13 mouse cellular contexts compared by ENCODE assay signal in the genomic region with DNA sequence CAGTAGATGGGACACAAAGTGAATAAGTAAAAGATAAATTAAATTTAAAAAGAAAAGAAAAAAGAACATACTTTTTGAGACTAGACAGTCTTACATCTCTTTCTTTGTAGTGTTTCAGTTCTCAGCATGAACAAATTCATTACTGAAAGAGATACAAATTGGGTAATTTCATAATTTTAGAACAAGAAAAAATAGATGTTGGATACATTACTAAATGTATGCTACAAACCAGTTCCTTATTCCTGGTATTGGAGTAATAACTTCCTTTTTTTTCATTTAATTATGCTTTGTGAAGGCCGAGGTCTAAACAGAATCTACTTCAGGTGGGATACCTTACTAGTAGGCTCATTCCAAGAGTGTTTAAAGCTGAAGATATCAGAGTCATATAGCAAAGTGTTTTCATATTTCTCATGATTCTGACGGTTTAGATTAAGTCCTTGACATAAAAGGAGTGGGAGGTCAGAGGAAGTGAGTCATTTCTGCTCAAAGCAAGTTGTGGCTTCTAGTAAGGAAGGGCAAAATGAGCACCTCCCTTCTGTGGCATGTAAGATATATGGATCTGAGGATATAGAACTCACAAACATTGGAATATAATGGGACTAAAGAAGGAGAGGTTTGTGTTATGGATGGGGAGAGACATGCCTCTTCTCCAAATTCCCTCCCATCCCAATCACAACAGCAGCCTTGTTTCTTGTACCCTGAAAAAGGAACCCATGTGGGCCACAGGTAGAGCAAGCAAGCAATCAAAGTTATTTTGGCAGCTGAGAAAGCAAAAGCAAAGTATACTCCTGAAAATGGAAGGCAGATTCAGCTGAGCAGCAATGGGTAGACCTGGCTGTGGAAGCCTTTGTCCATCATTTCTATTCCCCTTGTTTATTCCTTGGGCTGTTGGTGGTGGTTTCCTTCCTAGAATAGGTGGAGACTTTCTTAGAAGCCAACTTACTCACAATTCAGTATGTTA. TPM values are rescaled to one million over a fixed set of nuclear protein-coding genes. Genes with fewer than 3 reads are reported as not detected.
DNase-seq lines count a peak whose midpoint lies in the region; ATAC-seq lines count a peak whose summit lies in the region.
"Had no signal": no experiment of that assay in that cellular context is flagged by ENCODE, and none has a peak within 500 bp of the region (broad histone marks: within the 10 kb centered on the region; RNA-seq: fewer than 3 reads in every experiment).

No protein-coding gene starts in this region.

- intact Hi-C loops in heart, postnatal 36 days (cut with DNase I) = no loop called here

- no peak overlapping the region for H3K4me3 ChIP-seq in hindbrain, embryonic 13.5 days
- H3K4me3 ChIP-seq: limb, embryonic 10.5 days had no signal

- H3K4me1 ChIP-seq in hindbrain, embryonic 13.5 days (replicated peaks) = no peaks in the 10 kb centered on the region
- H3K4me1 ChIP-seq: limb, embryonic 10.5 days had no signal

- H3K9ac ChIP-seq in hindbrain, embryonic 13.5 days = no peak overlapping the region

- ATAC-seq in megakaryocyte, adult 5-6 weeks (ENCODE audit: poor library complexity, severe bottlenecking) = peak; percentile 90
- ATAC-seq in hindbrain, embryonic 13.5 days (ENCODE audit: low FRiP score) = no peak

- no peak overlapping the region for H3K27ac ChIP-seq in hindbrain, embryonic 13.5 days
- H3K27ac ChIP-seq: limb, embryonic 10.5 days had no signal

- WGBS in hindbrain, embryonic 13.5 days = 77% methylated on average over 2 of the region's 2 CpGs

- no peak overlapping the region for H3K4me2 ChIP-seq in hindbrain, embryonic 13.5 days

- no peaks in the 10 kb centered on the region for H3K27me3 ChIP-seq in hindbrain, embryonic 13.5 days

- peak; percentile 11 to 13 for DNase-seq in heart, adult 9 months (ENCODE audit: low spot score in 2 of 2)
- DNase-seq in heart, postnatal 4 days = no peak
- DNase-seq in 3T3-L1 (ENCODE audit: low read depth, low spot score) = peak; percentile 65
- peak; percentile 73 for DNase-seq in T-cell, adult 2 months (ENCODE audit: low spot score)
- DNase-seq in cerebellum, postnatal 36 days = no peak
- no peak for DNase-seq in heart, postnatal 36 days
- DNase-seq: gastrocnemius, postnatal 10 days; retina, postnatal 1 day had no signal

- H3K36me3 ChIP-seq in hindbrain, embryonic 13.5 days = no peaks in the 10 kb centered on the region
- H3K36me3 ChIP-seq: limb, embryonic 10.5 days had no signal

- H3K9me3 ChIP-seq in hindbrain, embryonic 13.5 days = no peaks in the 10 kb centered on the region
- H3K9me3 ChIP-seq: limb, embryonic 10.5 days had no signal

RNA-seq across cellular contexts. Expression of gene Ccr2, which starts 33.4 kb away (rescaled TPM):
- under 1 TPM; 0.70 to 0.74 TPM for total RNA-seq in heart, postnatal 4 days (2021)
- total RNA-seq in megakaryocyte, adult 5-6 weeks (2015) = 1,125 and 1,272 TPM in 2 replicates
- 1,533 and 1,632 TPM in 2 replicates for total RNA-seq in megakaryocyte, adult 5-6 weeks (2017)
- total RNA-seq in heart, postnatal 36 days (2021) = 1 to 10 TPM; 1.2 to 1.7 TPM
- 0.22 and 0.32 TPM in 2 replicates for polyA plus RNA-seq in hindbrain, embryonic 13.5 days (2015; fragmentation: Nextera tagmentation; extraction: Ambion mirVana)
- polyA plus RNA-seq: C2C12 had no signal

RNA-seq across cellular contexts. Expression of gene Ccr3, which starts 46.6 kb away (rescaled TPM):
- not detected for total RNA-seq in heart, postnatal 4 days (2021)
- 15.1 and 20.7 TPM in 2 replicates for total RNA-seq in megakaryocyte, adult 5-6 weeks (2015)
- 22.2 and 28.5 TPM in 2 replicates for total RNA-seq in megakaryocyte, adult 5-6 weeks (2017)
- not detected for total RNA-seq in heart, postnatal 36 days (2021)
- polyA plus RNA-seq in hindbrain, embryonic 13.5 days (2015; fragmentation: Nextera tagmentation; extraction: Ambion mirVana) = 0.05 TPM in 1 of 2 replicates, not detected in the other
- polyA plus RNA-seq: C2C12; intestine, embryonic 14.5 days; limb, embryonic 10.5 days had no signal

RNA-seq across cellular contexts. Expression of gene Ccr5, which starts 53.0 kb away (rescaled TPM):
- 1 to 10 TPM; 1.0 to 1.3 TPM for total RNA-seq in heart, postnatal 4 days (2021)
- total RNA-seq in megakaryocyte, adult 5-6 weeks (2015) = 7.1 and 7.6 TPM in 2 replicates
- 2.5 and 3.5 TPM in 2 replicates for total RNA-seq in megakaryocyte, adult 5-6 weeks (2017)
- 1 to 10 TPM; 1.5 to 5.1 TPM for total RNA-seq in heart, postnatal 36 days (2021)
- polyA plus RNA-seq in hindbrain, embryonic 13.5 days (2015; fragmentation: Nextera tagmentation; extraction: Ambion mirVana) = 0.52 and 0.90 TPM in 2 replicates
- polyA plus RNA-seq: C2C12 had no signal

Comparison
In these comparisons a context has a peak if more than half of its experiments do, and no peak if none do; other contexts are left out.
1. DNase-seq: peak in heart, adult 9 months (2 of 2), 3T3-L1 (single experiment) and T-cell, adult 2 months (single experiment); none in heart, postnatal 4 days (single experiment), cerebellum, postnatal 36 days (0 of 2) and heart, postnatal 36 days (0 of 2).
2. RNA of gene Ccr2, which starts 33.4 kb away (total RNA-seq): 1,125 to 1,632 TPM in megakaryocyte, adult 5-6 weeks; 1.2 to 1.7 TPM in heart, postnatal 36 days and 0.70 to 0.74 TPM in heart, postnatal 4 days; every median in the first group is over 100 times any median in the second.
3. RNA of gene Ccr3, which starts 46.6 kb away (total RNA-seq): 15.1 to 28.5 TPM in megakaryocyte, adult 5-6 weeks; not detected in heart, postnatal 4 days and not detected in heart, postnatal 36 days; every median in the first group is over 10 times any median in the second.